Mouse (Mus musculus): ENCODE measurements around the gene Atp2c2. TPM values are rescaled to one million over a fixed set of nuclear protein-coding genes. Genes with fewer than 3 reads are reported as not detected.

Gene Atp2c2
- not detected for total RNA-seq (2023)

GRCm38 (mm10) chr8:119699549-119700134 is at the start of gene Atp2c2:
TSS of gene Atp2c2 (plus strand) at chr8:119700009.

GRCm38 (mm10) chr8:119666219-119666951 is 33.4 kb upstream of the Atp2c2 start, which contains the start of gene Wfdc1:
TSS of gene Wfdc1 (plus strand) at chr8:119666365.

GRCm38 (mm10) chr8:119778263-119778662 is 78.5 kb downstream of the Atp2c2 start, which contains the start of gene Tldc1:
TSS of gene Tldc1 (minus strand) at chr8:119778416.

Other genes with a start within 250 kb of the Atp2c2 start
- 1 to 10 TPM; 1.0 to 2.3 TPM for gene Slc38a8, start 198.3 kb upstream of the Atp2c2 start, total RNA-seq (2023)
- 100 to 1,000 TPM; 120 to 125 TPM for gene Mbtps1, start 141.3 kb upstream of the Atp2c2 start, total RNA-seq (2023)
- 10 to 100 TPM; 44.1 to 52.3 TPM for gene Hsdl1, start 124.8 kb upstream of the Atp2c2 start, total RNA-seq (2023)
- not detected for gene Dnaaf1, start 124.8 kb upstream of the Atp2c2 start, total RNA-seq (2023)
- 10 to 100 TPM; 20.7 to 21.4 TPM for gene Taf1c, start 94.8 kb upstream of the Atp2c2 start, total RNA-seq (2023)
- not detected for gene Adad2, start 87.3 kb upstream of the Atp2c2 start, total RNA-seq (2023)
- gene Kcng4, start 64.3 kb upstream of the Atp2c2 start, total RNA-seq (2023) = not detected
- not detected for gene Wfdc1, start 33.6 kb upstream of the Atp2c2 start, total RNA-seq (2023)
- 1 to 10 TPM; 3.6 to 4.6 TPM for gene Tldc1, start 78.4 kb downstream of the Atp2c2 start, total RNA-seq (2023)
- gene Cotl1, start 140.5 kb downstream of the Atp2c2 start, total RNA-seq (2023) = 100 to 1,000 TPM; 381 to 385 TPM
- gene Klhl36, start 162.3 kb downstream of the Atp2c2 start, total RNA-seq (2023) = 10 to 100 TPM; 13.2 to 14.1 TPM
- 100 to 1,000 TPM; 102 to 117 TPM for gene Usp10, start 210.4 kb downstream of the Atp2c2 start, total RNA-seq (2023)
- gene Gm20388, start 210.8 kb downstream of the Atp2c2 start, total RNA-seq (2023) = 1 to 10 TPM in 1 of 2 experiments, not detected in 1; 1.8 TPM

All from B cell, adult 67 days (primary cell).